Mouse (Mus musculus) mature B cell (primary cell): ENCODE data around the gene H2al1b.
"Not testable (repeated sequence)": the region's sequence is repeated elsewhere in the genome, so short reads cannot be mapped to it uniquely, and the experiment has no call there.

Source experiments
- in situ Hi-C: fragments of 300-500 bp; cut with MboI; formaldehyde crosslinking; loops from 2 replicates; pipeline ENCODE4 v1.14.3; 2019

The H2al1b gene

GRCm38 (mm10) chrX:11302132-11302531, at the start of gene H2al1b:
Gene H2al1b (plus strand): TSS chrX:11302432.
- in situ Hi-C loops: not testable (repeated sequence)

GRCm38 (mm10) chrX:11254062-11254461, 48.2 kb upstream of the H2al1b start:
- in situ Hi-C loops: no loop called here

GRCm38 (mm10) chrX:11254521-11255207, 47.6 kb upstream of the H2al1b start:
- in situ Hi-C loops: no loop called here

GRCm38 (mm10) chrX:11255564-11256360, 46.5 kb upstream of the H2al1b start:
- in situ Hi-C loops: no loop called here

GRCm38 (mm10) chrX:11264918-11265317, 37.3 kb upstream of the H2al1b start:
- in situ Hi-C loops: no loop called here

GRCm38 (mm10) chrX:11267791-11268190, 34.4 kb upstream of the H2al1b start:
- in situ Hi-C loops: no loop called here

- in situ Hi-C loops: no loop called here
Measured at GRCm38 (mm10) chrX:11269074-11269473, 33.2 kb upstream of the H2al1b start.

- in situ Hi-C loops: no loop called here
Measured at GRCm38 (mm10) chrX:11273190-11273589, 29.0 kb upstream of the H2al1b start.

- in situ Hi-C loops: no loop called here
Measured at GRCm38 (mm10) chrX:11277083-11277482, 25.1 kb upstream of the H2al1b start.

GRCm38 (mm10) chrX:11280741-11281140, 21.5 kb upstream of the H2al1b start:
- in situ Hi-C loops: no loop called here

GRCm38 (mm10) chrX:11288306-11288882, 13.8 kb upstream of the H2al1b start:
- in situ Hi-C loops: no loop called here

- in situ Hi-C loops: no loop called here
Measured at GRCm38 (mm10) chrX:11289244-11289643, 13.0 kb upstream of the H2al1b start.

GRCm38 (mm10) chrX:11298957-11299356, 3.3 kb upstream of the H2al1b start, which contains the start of gene H2al1a:
Gene H2al1a (plus strand): TSS chrX:11299257.
- in situ Hi-C loops: not testable (repeated sequence)

- in situ Hi-C loops: not testable (repeated sequence)
Measured at GRCm38 (mm10) chrX:11305355-11305754, 3.1 kb downstream of the H2al1b start, which contains the start of gene H2al1c. Gene H2al1c (plus strand): TSS chrX:11305655.

GRCm38 (mm10) chrX:11308524-11308923, 6.3 kb downstream of the H2al1b start, which contains the start of gene H2al1d:
Gene H2al1d (plus strand): TSS chrX:11308824.
- in situ Hi-C loops: not testable (repeated sequence)

- in situ Hi-C loops: not testable (repeated sequence)
Measured at GRCm38 (mm10) chrX:11311634-11312033, 9.4 kb downstream of the H2al1b start, which contains the start of gene H2al1e. Gene H2al1e (plus strand): TSS chrX:11311934.

- in situ Hi-C loops: not testable (repeated sequence)
Measured at GRCm38 (mm10) chrX:11314858-11315257, 12.6 kb downstream of the H2al1b start, which contains the start of gene H2al1f. Gene H2al1f (plus strand): TSS chrX:11315158.

- in situ Hi-C loops: not testable (repeated sequence)
Measured at GRCm38 (mm10) chrX:11317956-11318355, 15.7 kb downstream of the H2al1b start, which contains the start of gene H2al1g. Gene H2al1g (plus strand): TSS chrX:11318256.

GRCm38 (mm10) chrX:11321192-11321591, 19.0 kb downstream of the H2al1b start, which contains the start of gene H2al1h:
Gene H2al1h (plus strand): TSS chrX:11321492.
- in situ Hi-C loops: not testable (repeated sequence)

GRCm38 (mm10) chrX:11324359-11324758, 22.1 kb downstream of the H2al1b start, which contains the start of gene H2al1i:
Gene H2al1i (plus strand): TSS chrX:11324659.
- in situ Hi-C loops: not testable (repeated sequence)

GRCm38 (mm10) chrX:11327522-11327921, 25.3 kb downstream of the H2al1b start, which contains the start of gene H2al1j:
Gene H2al1j (plus strand): TSS chrX:11327822.
- in situ Hi-C loops: not testable (repeated sequence)

GRCm38 (mm10) chrX:11345762-11346161, 43.5 kb downstream of the H2al1b start:
- in situ Hi-C loops: no loop called here
